Mouse (Mus musculus) cerebellum, postnatal 36 days (tissue): ENCODE data around the gene Rabgap1l.
A peak's percentile ranks its signal among the peaks of the same experiment; 100 is the strongest.

Experiments used
- DNase-seq, 2 experiments: peaks; one replicate each; pipeline ENCODE4 v3.0.0; 2021 to 2022; ENCODE audit warnings: mixed read lengths in 2 of 2

Rabgap1l gene

GRCm38 (mm10) chr1:160787164-160787563 is 5.8 kb downstream of the Rabgap1l start:
- DNase-seq: no peak

- DNase-seq: no peak
These were observed 6.4 kb downstream of the Rabgap1l start for GRCm38 (mm10) chr1:160786571-160786970.

- DNase-seq: no peak
These were observed 7.3 kb downstream of the Rabgap1l start for GRCm38 (mm10) chr1:160785681-160786225.

GRCm38 (mm10) chr1:160784122-160784521 is 8.9 kb downstream of the Rabgap1l start:
- DNase-seq: no peak

GRCm38 (mm10) chr1:160774166-160774565 is 18.8 kb downstream of the Rabgap1l start:
- no peak for DNase-seq

- DNase-seq: no peak
These were observed 27.4 kb downstream of the Rabgap1l start for GRCm38 (mm10) chr1:160765565-160765964.

- DNase-seq: peak; percentile 53 to 62
These were observed 34.8 kb downstream of the Rabgap1l start for GRCm38 (mm10) chr1:160758243-160758642.

GRCm38 (mm10) chr1:160755359-160755758 is 37.7 kb downstream of the Rabgap1l start:
- DNase-seq: no peak

- DNase-seq: no peak
These were observed 42.4 kb downstream of the Rabgap1l start for GRCm38 (mm10) chr1:160750629-160751028.

- peak in 1 of 2 experiments; percentile 14 for DNase-seq
These were observed 46.2 kb downstream of the Rabgap1l start for GRCm38 (mm10) chr1:160746786-160747185.

GRCm38 (mm10) chr1:160745238-160745930 is 47.6 kb downstream of the Rabgap1l start:
- no peak for DNase-seq

GRCm38 (mm10) chr1:160744009-160744408 is 49.0 kb downstream of the Rabgap1l start:
- no peak for DNase-seq

- peak; percentile 47 to 82 for DNase-seq
These were observed 49.8 kb downstream of the Rabgap1l start for GRCm38 (mm10) chr1:160743229-160743628.

- no peak for DNase-seq
These were observed 52.4 kb downstream of the Rabgap1l start for GRCm38 (mm10) chr1:160740650-160741049.

GRCm38 (mm10) chr1:160734743-160735142 is 58.3 kb downstream of the Rabgap1l start:
- DNase-seq: no peak

GRCm38 (mm10) chr1:160729944-160730343 is 63.1 kb downstream of the Rabgap1l start:
- no peak for DNase-seq

- no peak for DNase-seq
These were observed 75.3 kb downstream of the Rabgap1l start for GRCm38 (mm10) chr1:160717742-160718141.

- peak in 1 of 2 experiments; percentile 25 for DNase-seq
These were observed 78.3 kb downstream of the Rabgap1l start for GRCm38 (mm10) chr1:160714685-160715084.

- DNase-seq: no peak
These were observed 79.1 kb downstream of the Rabgap1l start for GRCm38 (mm10) chr1:160713887-160714286.

GRCm38 (mm10) chr1:160713383-160713782 is 79.6 kb downstream of the Rabgap1l start:
- DNase-seq: no peak

GRCm38 (mm10) chr1:160710539-160710938 is 82.5 kb downstream of the Rabgap1l start:
- no peak for DNase-seq

- DNase-seq: no peak
These were observed 88.4 kb downstream of the Rabgap1l start for GRCm38 (mm10) chr1:160704596-160704995.

- DNase-seq: no peak
These were observed 89.2 kb downstream of the Rabgap1l start for GRCm38 (mm10) chr1:160703813-160704212.

GRCm38 (mm10) chr1:160693094-160693447 is 99.9 kb downstream of the Rabgap1l start:
- peak; percentile 38 to 46 for DNase-seq
